Mouse (Mus musculus) monocyte, adult 2 months (primary cell): Measurements from ENCODE around the gene Atxn1l.
A peak's percentile ranks its signal among the peaks of the same experiment; 100 is the strongest.

Source experiments
- DNase-seq, 2 experiments: peaks; one replicate each; pipeline ENCODE4 v3.0.0; 2022; ENCODE audit warnings: low spot score in 2 of 2, low read depth in 1 of 2

The Atxn1l gene

GRCm38 (mm10) chr8:109734018-109734417 is 3.5 kb downstream of the Atxn1l start:
- DNase-seq: no peak

GRCm38 (mm10) chr8:109731012-109731411 is 6.5 kb downstream of the Atxn1l start:
- DNase-seq: no peak

GRCm38 (mm10) chr8:109725106-109725505 is 12.4 kb downstream of the Atxn1l start:
- no peak for DNase-seq

GRCm38 (mm10) chr8:109714961-109715360 is 22.6 kb downstream of the Atxn1l start:
- no peak for DNase-seq

- DNase-seq: no peak
Measured at GRCm38 (mm10) chr8:109712521-109712920, 25.0 kb downstream of the Atxn1l start.

GRCm38 (mm10) chr8:109707921-109708320 is 29.6 kb downstream of the Atxn1l start:
- no peak for DNase-seq

GRCm38 (mm10) chr8:109706874-109707237 is 30.7 kb downstream of the Atxn1l start:
- peak in 1 of 2 experiments; percentile 60 for DNase-seq

- no peak for DNase-seq
Measured at GRCm38 (mm10) chr8:109706076-109706873, 31.3 kb downstream of the Atxn1l start.

GRCm38 (mm10) chr8:109705320-109706075 is 32.0 kb downstream of the Atxn1l start, which contains the start of gene Zfp821:
Gene Zfp821 (plus strand): TSS chr8:109705546.
- peak; percentile 42 to 60 for DNase-seq

GRCm38 (mm10) chr8:109704565-109705319 is 32.8 kb downstream of the Atxn1l start:
- peak in 1 of 2 experiments; percentile 6 for DNase-seq

- DNase-seq: no peak
Measured at GRCm38 (mm10) chr8:109698477-109698876, 39.1 kb downstream of the Atxn1l start.

GRCm38 (mm10) chr8:109697754-109698153 is 39.8 kb downstream of the Atxn1l start:
- no peak for DNase-seq

- DNase-seq: no peak
Measured at GRCm38 (mm10) chr8:109694154-109694553, 43.4 kb downstream of the Atxn1l start.

GRCm38 (mm10) chr8:109693146-109693900 is 44.2 kb downstream of the Atxn1l start, which contains the start of gene Ist1:
Gene Ist1 (minus strand): TSS chr8:109693260.
- peak; percentile 93 to 99 for DNase-seq

- DNase-seq: peak in 1 of 2 experiments; percentile 46
Measured at GRCm38 (mm10) chr8:109692443-109693145, 44.9 kb downstream of the Atxn1l start.

GRCm38 (mm10) chr8:109691769-109692168 is 45.8 kb downstream of the Atxn1l start:
- no peak for DNase-seq

- peak in 1 of 2 experiments; percentile 41 for DNase-seq
Measured at GRCm38 (mm10) chr8:109687248-109687647, 50.3 kb downstream of the Atxn1l start.

- DNase-seq: peak in 1 of 2 experiments; percentile 17
Measured at GRCm38 (mm10) chr8:109682120-109682519, 55.4 kb downstream of the Atxn1l start.

GRCm38 (mm10) chr8:109681535-109681934 is 56.0 kb downstream of the Atxn1l start:
- DNase-seq: no peak
